Mouse (Mus musculus) spleen, adult 2 months (tissue): ENCODE measurements around the gene Cdon. TPM values are rescaled to one million over a fixed set of nuclear protein-coding genes. Genes with fewer than 3 reads are reported as not detected.

Experiments used
- DNase-seq, 2 experiments: peaks; one replicate each; pipeline versions ENCODE4 v3.0.0 to v3.0.0-alpha.2; 2012 to 2021; ENCODE audit warnings: low spot score in 2 of 2, low read depth in 1 of 2
- H3K27ac ChIP-seq: fragments of 200-500 bp; 2 replicates; pipeline ENCODE4 v1.5.1; 2012; ENCODE audit warnings: low read length, inconsistent platforms; ENCODE audit not compliant: insufficient read depth
- H3K27me3 ChIP-seq: fragments of 200-500 bp; 2 replicates; pipeline ENCODE4 v1.6.1; 2012; ENCODE audit warnings: mild to moderate bottlenecking, moderate library complexity, low read length, inconsistent platforms; ENCODE audit not compliant: control insufficient read depth, insufficient read depth
- H3K36me3 ChIP-seq: fragments of 200-500 bp; 2 replicates; pipeline ENCODE4 v1.6.1; 2012; ENCODE audit warnings: mild to moderate bottlenecking, low read length, inconsistent platforms; ENCODE audit not compliant: control insufficient read depth, insufficient read depth
- H3K4me1 ChIP-seq: fragments of 200-500 bp; 2 replicates; pipeline ENCODE4 v1.6.1; 2011; ENCODE audit warnings: inconsistent platforms; ENCODE audit not compliant: control insufficient read depth, insufficient read depth, insufficient read length
- H3K4me3 ChIP-seq: fragments of 200-500 bp; 2 replicates; pipeline ENCODE4 v1.5.1; 2011; ENCODE audit warnings: mild to moderate bottlenecking, inconsistent platforms; ENCODE audit not compliant: insufficient read depth, insufficient read length; ENCODE audit errors: extremely low read depth
- CTCF ChIP-seq: fragments of 200-500 bp; IDR thresholded peaks from 2 replicates; pipeline ENCODE4 v1.5.1; 2011; ENCODE audit warnings: mild to moderate bottlenecking, inconsistent platforms; ENCODE audit not compliant: insufficient read depth, insufficient read length, insufficient replicate concordance; ENCODE audit errors: extremely low read depth
- POLR2A ChIP-seq: fragments of 200-500 bp; IDR thresholded peaks from 2 replicates; pipeline ENCODE4 v1.6.1; 2011; ENCODE audit warnings: low read depth, low read length, inconsistent platforms
- WGBS: fragments of 180-500 bp; shearing (Covaris S2); methylation state at CpG from one replicate; pipeline ENCODE4 v1.1.7; 2018; 5-methylcytosine and 5-hydroxymethylcytosine counted together
- polyA plus RNA-seq: library from polyadenylated mRNA; depleted of rRNA; stranded (reverse); fragments of >200 nt; gene quantifications from 2 replicates; pipeline ENCODE4 v1.2.3, GENCODE M21; 2012; rRNA removed

Cdon gene
- 2.3 and 2.4 TPM in 2 replicates for polyA plus RNA-seq

DNA sequence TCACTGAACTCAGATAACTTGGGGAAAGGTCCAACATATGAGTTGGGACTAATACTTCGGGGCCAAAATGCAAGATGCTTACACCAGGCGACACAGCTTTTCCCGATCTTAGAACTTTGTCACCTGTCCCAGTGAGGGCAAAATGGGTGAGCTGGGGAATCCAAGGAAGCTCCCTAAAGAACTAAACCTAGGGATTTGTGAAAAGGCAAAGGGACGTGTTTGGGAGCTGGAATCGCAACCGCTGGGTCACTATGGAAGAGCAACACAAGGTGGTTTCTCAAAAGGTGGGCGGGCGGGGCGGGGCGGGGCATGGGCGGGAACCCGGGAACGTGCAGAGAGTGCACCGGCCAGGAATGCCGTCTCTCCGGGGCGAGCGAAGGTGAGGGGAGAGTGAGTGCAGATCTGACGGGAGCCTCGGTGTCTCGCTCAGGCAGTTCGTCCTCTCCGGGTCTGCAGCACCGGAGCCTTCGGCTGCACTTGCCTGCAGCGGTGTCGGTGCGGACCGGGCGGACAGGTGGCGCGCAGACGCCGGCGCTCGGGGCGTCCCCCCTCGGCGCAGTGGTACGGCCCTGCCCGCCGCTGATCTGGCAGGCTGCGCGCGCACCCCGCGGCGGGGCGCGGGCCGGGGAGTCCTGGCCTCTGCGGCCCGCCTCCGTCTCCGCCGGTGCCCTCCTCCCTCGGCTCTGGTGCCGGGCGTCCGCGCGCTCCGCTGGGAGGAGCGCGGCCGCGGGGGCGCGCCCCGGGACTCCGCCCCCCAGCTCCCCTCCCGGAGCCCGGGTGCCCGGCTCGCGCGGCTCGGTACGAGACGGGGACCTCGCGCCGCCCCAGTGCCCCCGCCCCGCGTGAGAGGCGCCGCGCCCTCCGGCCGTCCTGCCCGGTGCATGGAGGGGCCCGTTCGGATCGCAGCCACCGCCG is at the start of gene Cdon:
Cdon (plus strand) TSS at position 324 of the 915 bp plus-strand sequence.
- H3K36me3 ChIP-seq: no peaks in the 10 kb centered on the region
- TF ChIP-seq CTCF: no peak
- no peak for TF ChIP-seq POLR2A
- H3K27me3 ChIP-seq: peaks cover 4% of the 10 kb centered on the region; the same call in 1 of the 2 replicates
- WGBS: 1% methylated on average over 86 of the region's 97 CpGs
- H3K27ac ChIP-seq: peak within 1 kb of the TSS; percentile 97
- peak; percentile 75 to 84 for DNase-seq
- no peaks in the 10 kb centered on the region; the same call in 1 of the 2 replicates for H3K4me1 ChIP-seq
- H3K4me3 ChIP-seq: peak within 1 kb of the TSS; percentile 100

- 87% methylated on average over 9 of the region's 9 CpGs for WGBS
- H3K4me1 ChIP-seq: no peaks in the 10 kb centered on the region
- H3K27me3 ChIP-seq: no peaks in the 10 kb centered on the region
- H3K27ac ChIP-seq: no peak overlapping the region
- H3K4me3 ChIP-seq: no peak overlapping the region
- H3K36me3 ChIP-seq: no peaks in the 10 kb centered on the region
- TF ChIP-seq POLR2A (no peak), CTCF (no peak)
- no peak for DNase-seq
Observed at GRCm38 (mm10) chr9:35372324-35373101, 48.4 kb upstream of the Cdon start.

- Histone ChIP-seq H3K27ac (no peak overlapping the region), H3K27me3 (no peaks in the 10 kb centered on the region), H3K4me1 (no peaks in the 10 kb centered on the region), H3K36me3 (no peaks in the 10 kb centered on the region), H3K4me3 (no peak overlapping the region)
- TF ChIP-seq POLR2A: no peak
- TF ChIP-seq CTCF: no peak
- 86% methylated on average over 2 of the region's 2 CpGs for WGBS
- no peak for DNase-seq
Observed at GRCm38 (mm10) chr9:35377916-35378315, 43.0 kb upstream of the Cdon start.

- no peaks in the 10 kb centered on the region for H3K36me3 ChIP-seq
- 73% methylated on average over 3 of the region's 3 CpGs for WGBS
- TF ChIP-seq POLR2A (no peak), CTCF (no peak)
- no peaks in the 10 kb centered on the region for H3K4me1 ChIP-seq
- DNase-seq: no peak
- H3K27ac ChIP-seq: no peak overlapping the region
- no peak overlapping the region for H3K4me3 ChIP-seq
- no peaks in the 10 kb centered on the region for H3K27me3 ChIP-seq
Observed at GRCm38 (mm10) chr9:35378991-35379390, 41.9 kb upstream of the Cdon start.

DNA sequence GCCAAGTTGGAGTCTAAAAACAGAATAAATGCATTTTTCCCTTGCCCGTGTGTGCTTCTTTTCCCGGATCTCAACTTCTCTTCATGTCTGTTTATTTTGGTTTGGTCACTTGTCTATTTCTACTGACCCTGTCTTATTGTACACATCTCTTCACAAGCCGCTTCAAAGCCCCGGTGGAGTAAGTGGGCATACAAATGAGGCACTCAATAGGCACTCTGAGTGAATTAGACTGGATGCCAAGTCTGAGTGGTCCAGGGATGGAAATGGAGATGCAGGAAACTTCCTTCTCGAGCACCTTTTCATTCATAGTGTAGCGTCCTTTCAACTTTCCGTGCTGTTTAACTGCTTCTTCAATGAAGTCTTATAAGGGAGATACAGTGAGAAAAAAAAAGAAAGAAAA is 21.0 kb upstream of the Cdon start:
- Histone ChIP-seq H3K27me3 (no peaks in the 10 kb centered on the region; the same call in none of the 2 replicates), H3K4me3 (no peak overlapping the region), H3K36me3 (no peaks in the 10 kb centered on the region), H3K27ac (no peak overlapping the region), H3K4me1 (no peaks in the 10 kb centered on the region)
- WGBS: 80% methylated on average over 7 of the region's 7 CpGs
- TF ChIP-seq POLR2A (no peak), CTCF (no peak)
- no peak for DNase-seq

- 9% methylated on average over 7 of the region's 7 CpGs for WGBS
- no peak for TF ChIP-seq CTCF
- no peak for TF ChIP-seq POLR2A
- no peak for DNase-seq
- no peak overlapping the region for H3K27ac ChIP-seq
- H3K36me3 ChIP-seq: no peaks in the 10 kb centered on the region
- H3K4me1 ChIP-seq: no peaks in the 10 kb centered on the region
- H3K4me3 ChIP-seq: no peak overlapping the region
- no peaks in the 10 kb centered on the region; the same call in none of the 2 replicates for H3K27me3 ChIP-seq
Observed at GRCm38 (mm10) chr9:35400398-35400797, 20.5 kb upstream of the Cdon start.

DNA sequence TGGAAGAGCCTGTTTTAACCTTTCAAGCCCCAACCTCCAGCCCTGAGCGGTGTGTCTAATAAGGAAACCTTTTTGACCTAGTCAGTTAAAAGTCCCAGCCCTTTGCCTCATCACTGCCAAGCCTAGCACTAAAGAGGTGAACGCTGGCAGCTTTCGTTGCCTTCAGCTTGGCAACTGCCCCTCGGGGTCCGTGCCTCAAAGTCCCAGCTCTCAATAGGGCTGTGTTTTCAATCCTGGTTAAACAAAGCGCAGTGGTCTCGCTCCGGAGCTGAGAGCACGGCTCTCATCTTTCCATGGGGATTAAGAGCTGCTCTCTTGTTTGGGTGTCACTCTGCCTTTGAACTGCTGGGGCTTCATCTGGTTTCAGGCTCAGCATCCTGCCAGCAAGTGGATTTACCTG is 20.1 kb upstream of the Cdon start:
- Histone ChIP-seq H3K4me1 (no peaks in the 10 kb centered on the region), H3K27me3 (no peaks in the 10 kb centered on the region; the same call in none of the 2 replicates), H3K27ac (no peak overlapping the region), H3K36me3 (no peaks in the 10 kb centered on the region), H3K4me3 (no peak overlapping the region)
- TF ChIP-seq CTCF (no peak), POLR2A (no peak)
- 18% methylated on average over 9 of the region's 9 CpGs for WGBS
- DNase-seq: no peak
